In genomic region chr9:78506002-78506721, GRCm38 (mm10) we compare ENCODE assay signal across 11 mouse cellular contexts. TPM values are rescaled to one million over a fixed set of nuclear protein-coding genes. Genes with fewer than 3 reads are reported as not detected.
DNase-seq lines count a peak whose midpoint lies in the region; ATAC-seq and TF ChIP-seq lines count a peak whose summit lies in the region.
"Had no signal": no experiment of that assay in that cellular context is flagged by ENCODE, and none has a peak within 500 bp of the region (broad histone marks: within the 10 kb centered on the region; RNA-seq: fewer than 3 reads in every experiment).

No protein-coding gene starts in this region.

- no peaks in the 10 kb centered on the region for H3K27me3 ChIP-seq in heart, embryonic 16.5 days (ENCODE audit: control insufficient read depth, insufficient read depth, low read length)
- H3K27me3 ChIP-seq in midbrain, embryonic 15.5 days (replicated peaks): no peaks in the 10 kb centered on the region
- H3K27me3 ChIP-seq: forebrain, embryonic 12.5 days; neural tube, embryonic 12.5 days had no signal

- no peak for DNase-seq in heart, postnatal 14 days
- peak; percentile 58 for DNase-seq in kidney, postnatal 10 days
- no peak for DNase-seq in left cerebral cortex, adult 2 months (ENCODE audit: extremely low spot score in 1 of 2, low spot score in 2 of 2)
- DNase-seq in right cerebral cortex, postnatal 14 days: no peak
- DNase-seq in urinary bladder, adult 18-20 months (ENCODE audit: low spot score in 2 of 2): no peak
- DNase-seq: thymus, adult 18-20 months had no signal

- no peak for TF ChIP-seq CTCF in left cerebral cortex, adult 2 months (IDR thresholded peaks at IDR 0.05)

- H3K4me3 ChIP-seq in heart, embryonic 16.5 days (ENCODE audit: low read length): no peak overlapping the region
- H3K4me3 ChIP-seq in midbrain, embryonic 15.5 days: no peak overlapping the region
- no peak overlapping the region for H3K4me3 ChIP-seq in left cerebral cortex, adult 2 months
- H3K4me3 ChIP-seq: forebrain, embryonic 12.5 days; neural tube, embryonic 12.5 days had no signal

- 0 out of 2 replicates have a peak overlapping the region, but pooled peaks have one; percentile 52 for H3K9ac ChIP-seq in heart, embryonic 16.5 days (ENCODE audit: low read length)
- H3K9ac ChIP-seq in midbrain, embryonic 15.5 days: no peak overlapping the region
- H3K9ac ChIP-seq: forebrain, embryonic 12.5 days; neural tube, embryonic 12.5 days had no signal

- H3K9me3 ChIP-seq in heart, embryonic 16.5 days (replicated peaks; ENCODE audit: control insufficient read depth, low read length): no peaks in the 10 kb centered on the region
- no peaks in the 10 kb centered on the region for H3K9me3 ChIP-seq in midbrain, embryonic 15.5 days
- H3K9me3 ChIP-seq: forebrain, embryonic 12.5 days; neural tube, embryonic 12.5 days had no signal

- peaks cover 20% of the 10 kb centered on the region for H3K4me1 ChIP-seq in heart, embryonic 16.5 days (ENCODE audit: control insufficient read depth, insufficient read depth, low read length)
- peaks cover 23% of the 10 kb centered on the region for H3K4me1 ChIP-seq in midbrain, embryonic 15.5 days

- peak overlapping the region; percentile 57 for H3K27ac ChIP-seq in heart, embryonic 16.5 days (ENCODE audit: low read length)
- no peak overlapping the region for H3K27ac ChIP-seq in midbrain, embryonic 15.5 days
- no peak overlapping the region for H3K27ac ChIP-seq in left cerebral cortex, adult 2 months
- H3K27ac ChIP-seq: forebrain, embryonic 12.5 days; neural tube, embryonic 12.5 days had no signal

- intact Hi-C loops in heart, postnatal 14 days (cut with DNase I): no loop called here
- intact Hi-C loops in left cerebral cortex, adult 2 months (cut with DNase I): no loop called here

- H3K36me3 ChIP-seq in heart, embryonic 16.5 days (ENCODE audit: control insufficient read depth, insufficient read depth): no peaks in the 10 kb centered on the region
- 0 out of 2 replicates have a peak, but pooled peaks cover 4% of the 10 kb centered on the region for H3K36me3 ChIP-seq in midbrain, embryonic 15.5 days (replicated peaks)
- H3K36me3 ChIP-seq: forebrain, embryonic 12.5 days; neural tube, embryonic 12.5 days had no signal

- WGBS in heart, embryonic 16.5 days: 21% methylated on average over 11 of the region's 11 CpGs
- 65% methylated on average over 11 of the region's 11 CpGs for WGBS in midbrain, embryonic 15.5 days

- peak; percentile 63 for ATAC-seq in heart, embryonic 16.5 days (replicated peaks; ENCODE audit: extremely low read depth, insufficient read depth, low FRiP score)
- ATAC-seq in common myeloid progenitor, adult 5-6 weeks (replicated peaks; ENCODE audit: low read depth, poor library complexity, severe bottlenecking): 0 out of 2 replicates have a peak, but pooled peaks have one; percentile 22
- ATAC-seq in midbrain, embryonic 15.5 days (replicated peaks): no peak

- peak overlapping the region; percentile 38; the same call in 1 of the 2 replicates for H3K4me2 ChIP-seq in heart, embryonic 16.5 days (ENCODE audit: low read depth, low read length)
- H3K4me2 ChIP-seq in midbrain, embryonic 15.5 days: peak overlapping the region; percentile 7; the same call in 1 of the 2 replicates
- H3K4me2 ChIP-seq: forebrain, embryonic 12.5 days; neural tube, embryonic 12.5 days had no signal

RNA-seq across cellular contexts. Expression of gene Eef1a1, which starts 17.2 kb away (rescaled TPM):
- 3,112 and 3,297 TPM in 2 replicates for polyA plus RNA-seq in heart, embryonic 16.5 days (2015; fragmentation: Nextera tagmentation; extraction: Ambion mirVana)
- total RNA-seq in heart, postnatal 14 days (2021): 1,000 to 10,000 TPM; 1,986 to 2,287 TPM
- total RNA-seq in common myeloid progenitor, adult 5-6 weeks (2017): 14,048 and 16,425 TPM in 2 replicates
- 3,193 and 3,214 TPM in 2 replicates for polyA plus RNA-seq in midbrain, embryonic 15.5 days (2015; fragmentation: Nextera tagmentation; extraction: Ambion mirVana)
- 1,000 to 10,000 TPM; 2,077 to 2,174 TPM for total RNA-seq in left cerebral cortex, adult 2 months (2021)

RNA-seq across cellular contexts. Expression of gene Gm17324, which starts 57.6 kb away (rescaled TPM):
- polyA plus RNA-seq in heart, embryonic 16.5 days (2015; fragmentation: Nextera tagmentation; extraction: Ambion mirVana): 0.49 and 0.50 TPM in 2 replicates
- not detected for total RNA-seq in heart, postnatal 14 days (2021)
- 0.41 TPM in 1 of 2 replicates, not detected in the other for total RNA-seq in common myeloid progenitor, adult 5-6 weeks (2017)
- 2.2 and 2.4 TPM in 2 replicates for polyA plus RNA-seq in midbrain, embryonic 15.5 days (2015; fragmentation: Nextera tagmentation; extraction: Ambion mirVana)
- total RNA-seq in left cerebral cortex, adult 2 months (2021): under 1 TPM; 0.63 to 0.65 TPM

RNA-seq across cellular contexts. Expression of gene Mto1, which starts 58.2 kb away (rescaled TPM):
- polyA plus RNA-seq in heart, embryonic 16.5 days (2015; fragmentation: Nextera tagmentation; extraction: Ambion mirVana): 30.1 and 32.8 TPM in 2 replicates
- total RNA-seq in heart, postnatal 14 days (2021): 10 to 100 TPM; 20.6 to 23.5 TPM
- 28.3 and 49.4 TPM in 2 replicates for total RNA-seq in common myeloid progenitor, adult 5-6 weeks (2017)
- 28.8 and 30.8 TPM in 2 replicates for polyA plus RNA-seq in midbrain, embryonic 15.5 days (2015; fragmentation: Nextera tagmentation; extraction: Ambion mirVana)
- total RNA-seq in left cerebral cortex, adult 2 months (2021): 10 to 100 TPM; 24.6 to 27.3 TPM
